Mouse (Mus musculus) embryonic facial prominence, embryonic 11.5 days (tissue): ENCODE measurements around the gene Rrm2. TPM values are rescaled to one million over a fixed set of nuclear protein-coding genes. Genes with fewer than 3 reads are reported as not detected.

Experiments used
- ATAC-seq: fragments of 200-750 bp; cut with Nextera tagmentation; replicated peaks from 2 replicates; pipeline ENCODE4 v1.8.0; 2017; ENCODE audit warnings: low read depth; ENCODE audit not compliant: insufficient number of reproducible peaks, low FRiP score, low TSS enrichment
- DNase-seq: peaks from one replicate; pipeline ENCODE4 v3.0.0-alpha.2; 2015; ENCODE audit warnings: low spot score
- H3K27ac ChIP-seq: fragments of 300-500 bp; sonication (generic); replicated peaks from 2 replicates; pipeline ENCODE4 v1.5.1; 2014; ENCODE audit warnings: mild to moderate bottlenecking, low read depth, low read length, control low read depth
- H3K27me3 ChIP-seq: fragments of 300-500 bp; sonication (generic); 2 replicates; pipeline ENCODE4 v1.6.1; 2014; ENCODE audit warnings: mild to moderate bottlenecking, low read length, moderate library complexity, mixed read lengths; ENCODE audit not compliant: control insufficient read depth, insufficient read depth
- H3K36me3 ChIP-seq: fragments of 300-500 bp; sonication (generic); replicated peaks from 2 replicates; pipeline ENCODE4 v1.6.1; 2014; ENCODE audit warnings: low read depth, mild to moderate bottlenecking, low read length, moderate library complexity, mixed read lengths; ENCODE audit not compliant: control insufficient read depth, insufficient read depth
- H3K4me1 ChIP-seq: fragments of 300-500 bp; sonication (generic); 2 replicates; pipeline ENCODE4 v1.6.1; 2014; ENCODE audit warnings: low read length, mixed read lengths; ENCODE audit not compliant: control insufficient read depth, insufficient read depth
- H3K4me2 ChIP-seq: fragments of 300-500 bp; sonication (generic); 2 replicates; pipeline ENCODE4 v1.6.1; 2014; ENCODE audit warnings: low read depth, mild to moderate bottlenecking, control low read depth, low read length, moderate library complexity
- H3K4me3 ChIP-seq: fragments of 300-500 bp; sonication (generic); 2 replicates; pipeline ENCODE4 v1.5.1; 2014; ENCODE audit warnings: low read depth, low read length, control low read depth
- H3K9ac ChIP-seq: fragments of 300-500 bp; sonication (generic); replicated peaks from 2 replicates; pipeline ENCODE4 v1.6.1; 2014; ENCODE audit warnings: mild to moderate bottlenecking, control low read depth, low read length
- H3K9me3 ChIP-seq: fragments of 300-500 bp; sonication (generic); replicated peaks from 2 replicates; pipeline ENCODE4 v1.6.1; 2016; ENCODE audit warnings: mild to moderate bottlenecking, low read length, inconsistent platforms, mixed read lengths; ENCODE audit not compliant: control insufficient read depth
- WGBS: fragments of 180-500 bp; shearing (Covaris S2); extraction: QIAGEN DNeasy Blood & Tissue Kit; methylation state at CpG from one replicate; pipeline ENCODE4 v1.1.7; 2014; 5-methylcytosine and 5-hydroxymethylcytosine counted together
- polyA plus RNA-seq: library from polyadenylated mRNA; unstranded; fragments of >200 nt; fragmentation: Nextera tagmentation; extraction: Ambion mirVana; gene quantifications from 2 replicates; pipeline ENCODE4 v1.2.1, GENCODE M21; 2014

Rrm2 gene
- polyA plus RNA-seq, 1 experiment from 2014 or later: 431 TPM

DNA sequence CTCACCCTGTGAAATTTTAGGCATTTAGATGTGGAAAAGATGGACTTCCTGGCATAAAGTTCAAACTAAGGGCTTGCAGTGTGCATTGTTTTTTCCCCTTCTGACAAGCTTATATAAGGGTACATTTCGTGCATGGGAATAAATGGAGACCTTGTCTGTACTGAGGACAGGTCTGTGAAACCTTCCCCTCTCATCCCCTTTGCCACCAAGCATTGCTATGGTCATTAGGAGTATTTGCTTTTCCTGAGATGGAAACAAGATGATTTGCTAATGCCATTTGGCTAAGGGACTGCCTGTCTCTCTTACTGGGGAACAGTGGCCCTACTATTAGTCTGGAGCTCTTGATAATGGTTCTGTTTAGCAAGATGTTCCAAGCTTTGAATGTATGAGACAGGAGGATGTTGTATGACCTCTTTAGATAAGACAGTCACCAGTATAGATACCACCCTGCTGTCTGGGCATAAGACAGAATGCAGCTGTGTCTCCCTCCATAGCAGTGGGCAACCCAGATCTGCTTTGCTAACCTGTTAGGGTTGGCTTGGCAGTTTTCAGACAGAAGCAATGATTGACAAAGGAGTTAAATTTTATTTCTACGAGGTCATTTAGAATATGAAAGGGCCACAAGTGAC is 7.3 kb downstream of the Rrm2 start:
- 66% methylated on average over 2 of the region's 2 CpGs for WGBS
- Histone ChIP-seq H3K4me3 (no peak overlapping the region), H3K9me3 (no peaks in the 10 kb centered on the region), H3K27me3 (no peaks in the 10 kb centered on the region), H3K4me1 (no peaks in the 10 kb centered on the region; the same call in 1 of the 2 replicates), H3K36me3 (peaks cover 12% of the 10 kb centered on the region), H3K9ac (no peak overlapping the region), H3K27ac (no peak overlapping the region), H3K4me2 (no peak overlapping the region)
- ATAC-seq (no peak), DNase-seq (no peak)

DNA sequence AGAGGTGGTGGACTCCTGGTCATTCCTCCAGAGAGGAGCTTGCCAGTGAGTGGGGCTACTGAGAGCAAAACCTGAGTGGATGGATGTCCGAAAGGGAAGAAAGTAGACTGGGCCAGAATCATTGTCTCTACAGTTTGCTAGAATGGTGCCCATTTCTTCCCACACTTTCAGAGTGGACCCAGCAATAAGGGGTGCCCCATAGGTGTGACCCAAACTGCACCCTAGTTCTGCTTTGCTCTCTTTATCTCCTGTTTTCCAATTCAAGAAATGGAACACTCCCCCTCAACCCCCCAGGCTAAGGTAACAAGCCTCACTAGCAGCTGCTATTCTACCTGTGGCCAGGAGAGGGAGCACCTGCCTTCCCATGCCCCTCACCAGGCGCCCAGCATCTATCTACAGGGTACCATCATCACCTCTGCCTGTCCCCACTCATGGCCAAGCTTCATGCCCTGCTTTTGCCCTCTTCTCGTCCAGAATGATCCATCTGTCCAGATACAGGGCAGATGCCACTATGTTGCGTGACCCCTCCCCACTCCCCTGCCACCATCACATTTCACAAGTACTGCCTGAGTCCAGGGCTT is 8.8 kb downstream of the Rrm2 start:
- 53% methylated on average over 4 of the region's 4 CpGs for WGBS
- no peaks in the 10 kb centered on the region for H3K4me1 ChIP-seq
- peak; percentile 73 for DNase-seq

DNA sequence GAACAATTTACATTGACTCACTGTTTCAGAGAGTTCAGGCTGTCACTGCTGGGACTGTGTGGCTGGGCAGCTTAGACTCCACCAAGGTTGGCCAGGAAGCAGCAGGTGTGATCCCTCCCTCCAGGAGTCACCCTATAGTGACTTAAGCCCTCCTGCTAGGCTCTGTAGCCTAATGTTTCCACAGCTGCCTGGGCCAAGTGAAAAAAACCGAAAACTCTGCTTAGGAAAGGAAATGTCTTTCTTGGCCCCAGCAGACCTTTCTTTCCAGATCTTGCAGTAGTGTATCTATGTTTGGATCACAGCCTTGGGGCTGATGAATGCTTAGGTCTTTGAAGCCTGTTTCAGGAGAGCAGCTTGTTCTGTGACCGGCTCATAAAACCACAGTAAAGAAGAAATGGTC is 15.4 kb downstream of the Rrm2 start:
- ATAC-seq: no peak
- no peaks in the 10 kb centered on the region for H3K36me3 ChIP-seq
- no peaks in the 10 kb centered on the region for H3K9me3 ChIP-seq
- no peak overlapping the region for H3K4me2 ChIP-seq
- no peaks in the 10 kb centered on the region; the same call in 1 of the 2 replicates for H3K4me1 ChIP-seq
- H3K27ac ChIP-seq: peak overlapping the region; percentile 57; the same call in 1 of the 2 replicates
- no peak overlapping the region for H3K9ac ChIP-seq
- DNase-seq: no peak
- 47% methylated on average over 2 of the region's 2 CpGs for WGBS
- H3K4me3 ChIP-seq: no peak overlapping the region
- no peaks in the 10 kb centered on the region for H3K27me3 ChIP-seq

More for the DNA sequence above, 8.8 kb downstream of the Rrm2 start:
- no peak overlapping the region for H3K27ac ChIP-seq
- no peak overlapping the region for H3K4me3 ChIP-seq
- peak; percentile 62 for ATAC-seq
- no peaks in the 10 kb centered on the region for H3K27me3 ChIP-seq
- H3K4me2 ChIP-seq: no peak overlapping the region
- H3K9me3 ChIP-seq: no peaks in the 10 kb centered on the region
- H3K9ac ChIP-seq: no peak overlapping the region
- peaks cover 9% of the 10 kb centered on the region for H3K36me3 ChIP-seq

DNA sequence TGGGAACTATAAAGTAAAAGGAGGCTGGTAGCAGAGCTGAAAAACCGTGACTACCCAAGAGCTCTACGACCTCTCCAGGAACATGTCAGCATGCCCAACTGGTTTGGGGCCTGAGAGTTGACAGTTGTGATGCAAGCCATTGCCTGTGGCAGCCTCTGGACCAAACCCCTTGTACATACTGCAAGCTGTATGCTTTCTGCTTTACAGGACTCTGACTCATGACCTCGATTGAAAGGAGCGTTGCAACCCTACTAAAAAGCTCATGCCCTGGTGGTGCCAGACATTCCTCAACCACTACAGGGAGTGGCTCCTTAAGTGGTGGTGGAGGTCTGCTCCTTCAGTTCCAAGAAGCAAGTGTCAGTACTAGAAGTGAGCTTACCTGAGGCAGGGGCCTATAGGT is 15.8 kb downstream of the Rrm2 start:
- no peaks in the 10 kb centered on the region for H3K9me3 ChIP-seq
- no peaks in the 10 kb centered on the region for H3K27me3 ChIP-seq
- no peaks in the 10 kb centered on the region for H3K36me3 ChIP-seq
- H3K27ac ChIP-seq: peak overlapping the region; percentile 57
- no peak overlapping the region for H3K4me3 ChIP-seq
- H3K4me1 ChIP-seq: no peaks in the 10 kb centered on the region; the same call in 1 of the 2 replicates
- no peak overlapping the region for H3K4me2 ChIP-seq
- ATAC-seq (no peak), DNase-seq (no peak)
- 64% methylated on average over 4 of the region's 4 CpGs for WGBS
- H3K9ac ChIP-seq: no peak overlapping the region

DNA sequence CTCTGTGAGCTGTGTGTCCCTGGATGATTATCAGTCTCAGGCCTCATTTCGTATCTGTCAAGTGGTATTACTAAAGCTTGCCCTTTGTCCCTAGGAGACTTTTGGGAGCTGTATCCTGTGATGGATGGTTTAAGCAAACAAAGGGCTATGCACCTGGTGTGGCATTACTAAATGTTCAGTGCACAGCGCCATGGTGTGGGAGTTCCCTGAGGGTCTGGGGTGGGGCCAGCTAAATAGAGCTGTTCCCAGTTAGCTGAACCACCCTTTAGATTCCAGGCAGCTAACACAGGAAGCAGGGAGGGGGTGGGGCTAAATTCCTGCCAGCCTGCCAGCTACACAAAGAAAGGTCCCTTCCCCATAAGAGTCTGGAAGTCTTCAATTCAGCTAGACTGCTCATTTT is 16.3 kb downstream of the Rrm2 start:
- no peaks in the 10 kb centered on the region; the same call in 1 of the 2 replicates for H3K4me1 ChIP-seq
- peak overlapping the region; percentile 57; the same call in 1 of the 2 replicates for H3K27ac ChIP-seq
- no peaks in the 10 kb centered on the region for H3K27me3 ChIP-seq
- H3K9ac ChIP-seq: no peak overlapping the region
- ATAC-seq: peak; percentile 90
- WGBS: 9% methylated on average over 2 of the region's 2 CpGs
- no peak overlapping the region for H3K4me2 ChIP-seq
- no peaks in the 10 kb centered on the region for H3K9me3 ChIP-seq
- H3K4me3 ChIP-seq: no peak overlapping the region
- peak; percentile 82 for DNase-seq
- no peaks in the 10 kb centered on the region for H3K36me3 ChIP-seq

DNA sequence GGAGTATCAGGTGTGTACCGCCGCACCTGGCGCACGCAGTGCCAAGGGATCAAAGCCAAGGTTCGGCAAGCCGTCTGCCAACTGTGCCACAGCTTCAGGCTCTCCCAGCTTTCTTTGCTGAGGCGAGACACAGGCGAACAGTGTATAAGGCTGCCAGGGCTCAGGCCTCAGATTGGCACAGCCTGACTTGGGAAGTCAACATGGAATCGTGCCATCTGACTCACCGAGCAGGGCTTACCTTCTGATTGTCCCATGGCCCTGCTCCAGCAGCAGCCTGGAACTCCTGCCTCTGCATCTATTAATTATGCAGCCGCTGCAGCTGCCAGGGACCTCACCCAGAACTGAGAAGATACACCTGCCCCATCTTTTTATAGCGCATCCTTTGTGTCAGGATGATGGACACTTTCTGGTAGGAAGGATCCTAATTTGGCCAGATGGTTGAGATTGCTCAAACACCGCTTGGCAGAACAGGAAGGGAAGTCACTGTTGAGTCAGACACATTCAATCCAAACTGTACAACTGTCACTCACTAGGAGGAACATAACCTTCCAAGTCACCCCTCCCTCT is 26.9 kb downstream of the Rrm2 start:
- no peaks in the 10 kb centered on the region for H3K9me3 ChIP-seq
- H3K4me2 ChIP-seq: no peak overlapping the region
- H3K4me1 ChIP-seq: no peaks in the 10 kb centered on the region
- ATAC-seq: no peak
- no peak overlapping the region for H3K9ac ChIP-seq
- no peaks in the 10 kb centered on the region for H3K36me3 ChIP-seq
- no peaks in the 10 kb centered on the region for H3K27me3 ChIP-seq
- 84% methylated on average over 13 of the region's 13 CpGs for WGBS
- H3K4me3 ChIP-seq: no peak overlapping the region
- no peak for DNase-seq
- no peak overlapping the region for H3K27ac ChIP-seq

DNA sequence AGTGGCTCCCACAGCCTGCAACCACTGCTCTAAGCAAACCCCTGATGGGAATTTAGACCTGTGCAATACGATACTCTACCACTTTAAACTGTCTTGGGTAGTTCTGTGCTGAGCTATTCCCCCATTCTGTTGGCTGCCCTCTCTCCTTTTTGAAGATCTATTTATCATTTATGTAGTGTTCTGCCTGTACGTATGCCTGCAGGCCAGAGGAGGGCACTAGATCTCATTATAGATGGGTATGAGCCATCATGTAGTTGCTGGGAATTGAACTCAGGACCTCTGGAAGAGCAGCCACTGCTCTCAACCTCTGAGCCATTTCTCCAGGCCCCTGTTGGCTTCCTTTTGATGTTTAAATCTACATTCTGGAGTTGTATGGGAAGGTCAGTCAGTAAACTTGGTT is 28.9 kb downstream of the Rrm2 start:
- no peak overlapping the region for H3K4me3 ChIP-seq
- no peaks in the 10 kb centered on the region for H3K9me3 ChIP-seq
- H3K4me2 ChIP-seq: no peak overlapping the region
- no peaks in the 10 kb centered on the region for H3K36me3 ChIP-seq
- ATAC-seq: no peak
- H3K27me3 ChIP-seq: no peaks in the 10 kb centered on the region
- no peak overlapping the region for H3K27ac ChIP-seq
- H3K9ac ChIP-seq: no peak overlapping the region
- WGBS: 65% methylated on average over 2 of the region's 2 CpGs
- no peak for DNase-seq
- no peaks in the 10 kb centered on the region for H3K4me1 ChIP-seq

DNA sequence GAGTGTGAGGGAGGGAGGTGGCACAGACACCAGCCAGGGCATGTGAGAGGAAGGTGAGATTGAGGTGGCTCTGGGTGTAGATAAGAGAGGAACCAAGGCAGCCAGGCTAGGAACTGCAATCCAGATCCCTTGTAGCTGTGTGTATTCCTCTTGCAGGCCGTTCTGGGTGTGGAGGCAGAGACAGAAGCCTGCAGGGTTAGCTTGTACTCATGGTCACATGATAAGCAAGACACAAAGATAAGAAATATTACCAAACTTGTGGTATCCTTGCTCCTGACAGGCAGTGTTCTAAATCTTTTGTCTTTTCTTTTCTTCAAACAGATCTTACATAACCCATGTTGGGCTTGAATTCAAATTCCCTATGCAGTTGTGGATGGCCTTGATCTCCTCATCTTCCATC is 31.9 kb downstream of the Rrm2 start:
- 86% methylated on average over 1 of the region's 1 CpGs for WGBS
- Histone ChIP-seq H3K4me2 (no peak overlapping the region), H3K9me3 (no peaks in the 10 kb centered on the region), H3K4me1 (no peaks in the 10 kb centered on the region), H3K9ac (no peak overlapping the region), H3K27me3 (no peaks in the 10 kb centered on the region), H3K4me3 (no peak overlapping the region), H3K36me3 (no peaks in the 10 kb centered on the region), H3K27ac (no peak overlapping the region)
- no peak for DNase-seq
- ATAC-seq: no peak
